Mouse (Mus musculus): ENCODE measurements around the gene Ypel2.

Ypel2 gene

GRCm38 (mm10) chr11:86994791-86995624, 1.5 kb upstream of the Ypel2 start:
- DNase-seq = no peak

- DNase-seq = peak in 1 of 2 experiments; percentile 30
Observed at GRCm38 (mm10) chr11:86994330-86994729, 823 bp upstream of the Ypel2 start.

GRCm38 (mm10) chr11:86992461-86992988, 982 bp downstream of the Ypel2 start:
- DNase-seq = no peak

GRCm38 (mm10) chr11:86991241-86991640, 2.3 kb downstream of the Ypel2 start:
- DNase-seq = no peak

- no peak for DNase-seq
Observed at GRCm38 (mm10) chr11:86990309-86990708, 3.2 kb downstream of the Ypel2 start.

GRCm38 (mm10) chr11:86984990-86985389, 8.5 kb downstream of the Ypel2 start:
- no peak for DNase-seq

- no peak for DNase-seq
Observed at GRCm38 (mm10) chr11:86983056-86983455, 10.5 kb downstream of the Ypel2 start.

- DNase-seq = no peak
Observed at GRCm38 (mm10) chr11:86981229-86981791, 12.2 kb downstream of the Ypel2 start.

GRCm38 (mm10) chr11:86980526-86980925, 13.0 kb downstream of the Ypel2 start:
- no peak for DNase-seq

- no peak for DNase-seq
Observed at GRCm38 (mm10) chr11:86979799-86980198, 13.7 kb downstream of the Ypel2 start.

- no peak for DNase-seq
Observed at GRCm38 (mm10) chr11:86977242-86977641, 16.3 kb downstream of the Ypel2 start.

GRCm38 (mm10) chr11:86974401-86974800, 19.1 kb downstream of the Ypel2 start:
- DNase-seq = no peak

GRCm38 (mm10) chr11:86973255-86973654, 20.3 kb downstream of the Ypel2 start:
- DNase-seq = no peak

- DNase-seq = no peak
Observed at GRCm38 (mm10) chr11:86971057-86971753, 22.3 kb downstream of the Ypel2 start.

- no peak for DNase-seq
Observed at GRCm38 (mm10) chr11:86969041-86969821, 24.3 kb downstream of the Ypel2 start.

- no peak for DNase-seq
Observed at GRCm38 (mm10) chr11:86967506-86967905, 26.0 kb downstream of the Ypel2 start.

- no peak for DNase-seq
Observed at GRCm38 (mm10) chr11:86966696-86967095, 26.8 kb downstream of the Ypel2 start.

GRCm38 (mm10) chr11:86965079-86965478, 28.4 kb downstream of the Ypel2 start:
- no peak for DNase-seq

GRCm38 (mm10) chr11:86963698-86964097, 29.8 kb downstream of the Ypel2 start:
- no peak for DNase-seq

- no peak for DNase-seq
Observed at GRCm38 (mm10) chr11:86963027-86963426, 30.5 kb downstream of the Ypel2 start.

GRCm38 (mm10) chr11:86962362-86962761, 31.1 kb downstream of the Ypel2 start:
- no peak for DNase-seq

GRCm38 (mm10) chr11:86961510-86962303, 31.8 kb downstream of the Ypel2 start:
- peak; percentile 68 to 80 for DNase-seq

All from kidney, postnatal 4 days (tissue).